Mouse (Mus musculus): ENCODE measurements around the gene Homer1. TPM values are rescaled to one million over a fixed set of nuclear protein-coding genes. Genes with fewer than 3 reads are reported as not detected.

The Homer1 gene
- total RNA-seq, 2 experiments from 2014 or later: 202 to 215 TPM

- DNase-seq (ENCODE audit: low spot score in 2 of 2): no peak
These were observed 89.8 kb downstream of the Homer1 start for GRCm38 (mm10) chr13:93389242-93389625.

- peak in 1 of 2 experiments; percentile 35 for DNase-seq (ENCODE audit: low spot score in 2 of 2)
These were observed 100.3 kb downstream of the Homer1 start for GRCm38 (mm10) chr13:93399710-93400216.

GRCm38 (mm10) chr13:93401947-93402346, 102.5 kb downstream of the Homer1 start:
- no peak for DNase-seq (ENCODE audit: low spot score in 2 of 2)

- no peak for DNase-seq (ENCODE audit: low spot score in 2 of 2)
These were observed 107.4 kb downstream of the Homer1 start for GRCm38 (mm10) chr13:93406855-93407254.

GRCm38 (mm10) chr13:93410343-93410742, 110.9 kb downstream of the Homer1 start:
- DNase-seq (ENCODE audit: low spot score in 2 of 2): no peak

GRCm38 (mm10) chr13:93415055-93415454, 115.6 kb downstream of the Homer1 start:
- DNase-seq (ENCODE audit: low spot score in 2 of 2): no peak

GRCm38 (mm10) chr13:93418292-93418691, 118.9 kb downstream of the Homer1 start:
- no peak for DNase-seq (ENCODE audit: low spot score in 2 of 2)

GRCm38 (mm10) chr13:93419779-93420178, 120.3 kb downstream of the Homer1 start:
- DNase-seq (ENCODE audit: low spot score in 2 of 2): no peak

GRCm38 (mm10) chr13:93423224-93423623, 123.8 kb downstream of the Homer1 start:
- DNase-seq (ENCODE audit: low spot score in 2 of 2): no peak

GRCm38 (mm10) chr13:93427920-93428876, 128.8 kb downstream of the Homer1 start:
- DNase-seq (ENCODE audit: low spot score in 2 of 2): no peak

- DNase-seq (ENCODE audit: low spot score in 2 of 2): no peak
These were observed 129.8 kb downstream of the Homer1 start for GRCm38 (mm10) chr13:93429205-93429604.

- DNase-seq (ENCODE audit: low spot score in 2 of 2): no peak
These were observed 140.7 kb downstream of the Homer1 start for GRCm38 (mm10) chr13:93440167-93440566.

- DNase-seq (ENCODE audit: low spot score in 2 of 2): peak; percentile 15 to 72
These were observed 153.8 kb downstream of the Homer1 start for GRCm38 (mm10) chr13:93453275-93453674.

Other genes starting within 250 kb of the Homer1 start
- 1 to 10 TPM; 3.3 to 3.4 TPM for gene Cmya5, start 154.9 kb upstream of the Homer1 start, total RNA-seq (2021)
- gene Tent2, start 107.2 kb upstream of the Homer1 start, total RNA-seq (2021): 10 to 100 TPM; 24.7 to 26.2 TPM
- 10 to 100 TPM; 40.9 to 41.5 TPM for gene Jmy, start 200.2 kb downstream of the Homer1 start, total RNA-seq (2021)

Data from layer of hippocampus, adult 18-20 months (tissue).